Mouse (Mus musculus): Measurements from ENCODE around the gene Col4a3.

GRCm38 (mm10) chr1:82768269-82768668, 181.5 kb downstream of the Col4a3 start, which contains the start of gene Tm4sf20:
- TF ChIP-seq CTCF (IDR thresholded peaks at IDR 0.05; ENCODE audit: control insufficient read depth, insufficient read depth, low read length) (no peak), POLR2A (IDR thresholded peaks at IDR 0.05; ENCODE audit: borderline replicate concordance, control insufficient read depth, low read depth, low read length) (no peak)

Measured in bone marrow, adult 2 months (tissue).